Mouse (Mus musculus) lung, embryonic 15.5 days (tissue): ENCODE measurements at regions not wholly inside any gene's neighbourhood (a gene's known extent, or its start where the extent isn't known, plus 50 kb on each side); places are given as distances from the start of the nearest gene placed in this dataset.

ENCODE experiments used
- ATAC-seq: fragments of 200-750 bp; cut with Nextera tagmentation; 2 replicates; pipeline ENCODE4 v1.8.0; 2017; ENCODE audit warnings: moderate number of reproducible peaks, borderline replicate concordance; ENCODE audit not compliant: low FRiP score, low TSS enrichment; ENCODE audit errors: extremely low read depth
- H3K27ac ChIP-seq: fragments of 300-500 bp; sonication (generic); 2 replicates; pipeline ENCODE4 v1.5.1; 2015; ENCODE audit warnings: moderate library complexity, mild to moderate bottlenecking, inconsistent platforms
- H3K27me3 ChIP-seq: fragments of 300-500 bp; sonication (generic); 2 replicates; pipeline ENCODE4 v1.6.1; 2015; ENCODE audit warnings: inconsistent platforms
- H3K36me3 ChIP-seq: fragments of 300-500 bp; sonication (generic); 2 replicates; pipeline ENCODE4 v1.6.1; 2015; ENCODE audit warnings: inconsistent platforms
- H3K4me1 ChIP-seq: fragments of 300-500 bp; sonication (generic); 2 replicates; pipeline ENCODE4 v1.6.1; 2015; ENCODE audit warnings: inconsistent platforms
- H3K4me2 ChIP-seq: fragments of 300-500 bp; sonication (generic); 2 replicates; pipeline ENCODE4 v1.6.1; 2015; ENCODE audit warnings: inconsistent platforms, mild to moderate bottlenecking, moderate library complexity
- H3K4me3 ChIP-seq: fragments of 300-500 bp; sonication (generic); 2 replicates; pipeline ENCODE4 v1.5.1; 2015; ENCODE audit warnings: mild to moderate bottlenecking, inconsistent platforms
- H3K9ac ChIP-seq: fragments of 300-500 bp; sonication (generic); 2 replicates; pipeline ENCODE4 v1.6.1; 2015; ENCODE audit warnings: inconsistent platforms
- H3K9me3 ChIP-seq: fragments of 300-500 bp; sonication (generic); 2 replicates; pipeline ENCODE4 v1.6.1; 2016; ENCODE audit warnings: inconsistent platforms
- WGBS: fragments of 180-500 bp; shearing (Covaris S2); methylation state at CpG from one replicate; pipeline ENCODE4 v1.1.7; 2015; 5-methylcytosine and 5-hydroxymethylcytosine counted together

- no peak for ATAC-seq
- H3K9ac ChIP-seq = no peak overlapping the region
- H3K27ac ChIP-seq = no peak overlapping the region
- no peaks in the 10 kb centered on the region for H3K36me3 ChIP-seq
- no peaks in the 10 kb centered on the region for H3K4me1 ChIP-seq
- no peak overlapping the region for H3K4me2 ChIP-seq
- H3K9me3 ChIP-seq = no peaks in the 10 kb centered on the region
- no peak overlapping the region for H3K4me3 ChIP-seq
- no peaks in the 10 kb centered on the region for H3K27me3 ChIP-seq
- WGBS = 72% methylated on average over 2 of the region's 2 CpGs
These were observed 232.7 kb downstream of the Tox3 start for GRCm38 (mm10) chr8:90115436-90115835.

GRCm38 (mm10) chr8:90100509-90100908, 247.6 kb downstream of the Tox3 start:
- no peak overlapping the region for H3K9ac ChIP-seq
- H3K4me3 ChIP-seq = no peak overlapping the region
- H3K27ac ChIP-seq = no peak overlapping the region
- no peaks in the 10 kb centered on the region for H3K4me1 ChIP-seq
- ATAC-seq = no peak
- no peaks in the 10 kb centered on the region for H3K9me3 ChIP-seq
- H3K27me3 ChIP-seq = no peaks in the 10 kb centered on the region
- H3K4me2 ChIP-seq = no peak overlapping the region
- H3K36me3 ChIP-seq = no peaks in the 10 kb centered on the region
- WGBS = 52% methylated on average over 6 of the region's 6 CpGs

DNA sequence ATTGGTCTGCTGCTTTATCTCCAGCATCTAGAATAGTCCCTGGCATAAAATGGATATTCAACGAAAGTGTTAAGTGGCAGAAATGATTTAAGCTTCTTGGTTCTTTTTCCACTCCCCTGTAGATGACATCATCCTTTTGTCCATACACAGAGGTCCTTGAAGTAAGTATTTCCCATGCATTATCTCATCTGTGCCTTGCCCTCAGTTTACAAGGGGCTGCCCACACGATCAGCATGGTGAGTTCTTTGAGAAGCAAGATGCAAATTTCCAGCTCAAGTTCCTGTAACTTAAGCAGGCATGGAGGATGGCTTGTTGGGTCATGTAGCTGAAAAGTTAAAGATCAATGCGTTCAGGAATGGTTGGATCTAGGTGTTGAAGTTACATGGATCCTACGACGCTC, 265.5 kb downstream of the Tox3 start:
- ATAC-seq = no peak
- Histone ChIP-seq H3K4me1 (0 out of 2 replicates have a peak, but pooled peaks cover 5% of the 10 kb centered on the region), H3K9ac (no peak overlapping the region), H3K27ac (no peak overlapping the region), H3K4me3 (no peak overlapping the region), H3K36me3 (no peaks in the 10 kb centered on the region), H3K4me2 (no peak overlapping the region), H3K9me3 (no peaks in the 10 kb centered on the region; the same call in 1 of the 2 replicates), H3K27me3 (no peaks in the 10 kb centered on the region)
- 79% methylated on average over 5 of the region's 5 CpGs for WGBS

GRCm38 (mm10) chr8:90076381-90076780, 271.8 kb downstream of the Tox3 start:
- Histone ChIP-seq H3K27me3 (no peaks in the 10 kb centered on the region), H3K4me3 (no peak overlapping the region), H3K9me3 (no peaks in the 10 kb centered on the region), H3K9ac (no peak overlapping the region), H3K27ac (no peak overlapping the region), H3K4me1 (0 out of 2 replicates have a peak, but pooled peaks cover 5% of the 10 kb centered on the region), H3K36me3 (no peaks in the 10 kb centered on the region), H3K4me2 (no peak overlapping the region)
- peak; percentile 42; the same call in 1 of the 2 replicates for ATAC-seq

DNA sequence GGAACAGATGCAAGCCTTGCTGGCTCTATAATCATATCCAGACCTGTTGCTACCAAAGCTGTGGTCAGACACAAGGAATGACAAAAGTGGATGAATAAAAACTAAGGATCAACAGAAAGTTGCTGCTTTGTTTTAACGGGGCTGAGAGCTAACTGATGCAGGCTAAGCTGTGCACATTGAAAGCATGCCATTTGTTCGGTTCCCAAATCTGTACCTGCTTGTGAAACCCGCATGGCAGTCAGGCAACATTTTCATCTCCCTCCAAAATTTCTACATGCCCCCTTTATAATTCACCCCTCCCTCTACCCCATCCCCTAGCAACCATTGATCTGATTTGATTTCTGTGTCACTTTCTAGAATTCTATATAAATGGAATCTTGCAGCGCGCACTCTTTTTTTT, 272.3 kb downstream of the Tox3 start:
- Histone ChIP-seq H3K4me2 (no peak overlapping the region), H3K9ac (no peak overlapping the region), H3K27me3 (no peaks in the 10 kb centered on the region), H3K27ac (no peak overlapping the region), H3K4me3 (no peak overlapping the region), H3K36me3 (no peaks in the 10 kb centered on the region), H3K4me1 (0 out of 2 replicates have a peak, but pooled peaks cover 5% of the 10 kb centered on the region), H3K9me3 (no peaks in the 10 kb centered on the region)
- 88% methylated on average over 5 of the region's 5 CpGs for WGBS
- ATAC-seq = no peak

DNA sequence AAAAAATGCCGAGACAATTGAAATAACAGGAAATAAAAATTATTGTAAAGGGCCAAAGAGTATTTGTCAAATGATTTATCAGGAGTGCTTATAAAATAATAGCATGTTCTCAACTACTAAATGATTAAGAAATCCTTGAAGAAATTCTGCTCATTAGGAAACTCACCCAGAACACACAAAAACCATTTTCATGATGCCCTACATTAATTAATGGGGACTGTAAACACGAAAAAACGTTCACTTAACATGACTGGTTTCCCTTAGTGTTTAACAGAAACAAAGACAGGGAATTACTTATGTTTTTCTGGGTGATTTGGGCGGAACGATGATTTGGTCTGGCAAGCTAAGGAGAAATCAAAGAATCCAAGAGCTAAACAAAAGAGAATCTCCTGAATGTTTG, 278.1 kb downstream of the Tox3 start:
- Histone ChIP-seq H3K9ac (no peak overlapping the region), H3K27ac (no peak overlapping the region), H3K4me3 (no peak overlapping the region), H3K4me2 (peak overlapping the region; percentile 28; the same call in 1 of the 2 replicates), H3K4me1 (peaks cover 6% of the 10 kb centered on the region; the same call in 1 of the 2 replicates), H3K9me3 (no peaks in the 10 kb centered on the region), H3K27me3 (no peaks in the 10 kb centered on the region), H3K36me3 (no peaks in the 10 kb centered on the region)
- 40% methylated on average over 5 of the region's 5 CpGs for WGBS
- ATAC-seq = no peak

DNA sequence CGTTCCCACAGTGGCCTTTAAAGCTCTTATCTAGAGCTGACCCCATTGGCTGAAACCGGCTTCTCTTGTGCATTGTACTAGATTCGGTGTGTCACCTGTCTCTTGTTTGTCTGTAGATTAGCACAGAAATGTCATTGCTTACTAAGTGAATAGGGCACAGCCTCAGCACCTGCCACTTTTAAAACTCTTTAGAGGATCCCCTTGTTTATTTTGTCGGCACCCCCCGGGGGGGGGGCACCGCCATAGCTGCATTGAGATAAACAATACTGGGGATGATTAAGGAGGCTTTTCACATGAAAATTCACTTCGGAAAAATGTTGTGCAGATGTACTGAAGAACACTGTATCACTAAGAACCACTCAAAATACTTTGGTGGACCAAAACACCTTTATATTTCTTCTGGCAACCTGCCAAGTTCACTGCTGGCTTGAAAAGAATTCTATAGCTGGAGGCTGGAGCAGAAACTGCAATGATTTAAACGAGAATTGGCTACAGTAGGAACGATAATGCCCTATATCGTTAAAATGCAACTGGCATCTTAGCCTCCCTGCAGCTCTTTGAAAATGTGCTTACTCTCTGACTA, 278.6 kb downstream of the Tox3 start:
- 11% methylated on average over 10 of the region's 10 CpGs for WGBS
- no peak overlapping the region for H3K9ac ChIP-seq
- H3K4me3 ChIP-seq = no peak overlapping the region
- peak overlapping the region; percentile 28; the same call in 1 of the 2 replicates for H3K4me2 ChIP-seq
- peaks cover 10% of the 10 kb centered on the region; the same call in 1 of the 2 replicates for H3K4me1 ChIP-seq
- H3K27ac ChIP-seq = no peak overlapping the region
- no peaks in the 10 kb centered on the region for H3K27me3 ChIP-seq
- ATAC-seq = no peak
- H3K9me3 ChIP-seq = no peaks in the 10 kb centered on the region
- H3K36me3 ChIP-seq = no peaks in the 10 kb centered on the region

GRCm38 (mm10) chr8:90068441-90068840, 279.7 kb downstream of the Tox3 start:
- Histone ChIP-seq H3K9ac (no peak overlapping the region), H3K36me3 (no peaks in the 10 kb centered on the region), H3K4me3 (no peak overlapping the region), H3K27me3 (no peaks in the 10 kb centered on the region), H3K27ac (no peak overlapping the region), H3K4me2 (no peak overlapping the region), H3K9me3 (no peaks in the 10 kb centered on the region), H3K4me1 (peaks cover 10% of the 10 kb centered on the region; the same call in 1 of the 2 replicates)
- 77% methylated on average over 4 of the region's 4 CpGs for WGBS
- ATAC-seq = no peak

DNA sequence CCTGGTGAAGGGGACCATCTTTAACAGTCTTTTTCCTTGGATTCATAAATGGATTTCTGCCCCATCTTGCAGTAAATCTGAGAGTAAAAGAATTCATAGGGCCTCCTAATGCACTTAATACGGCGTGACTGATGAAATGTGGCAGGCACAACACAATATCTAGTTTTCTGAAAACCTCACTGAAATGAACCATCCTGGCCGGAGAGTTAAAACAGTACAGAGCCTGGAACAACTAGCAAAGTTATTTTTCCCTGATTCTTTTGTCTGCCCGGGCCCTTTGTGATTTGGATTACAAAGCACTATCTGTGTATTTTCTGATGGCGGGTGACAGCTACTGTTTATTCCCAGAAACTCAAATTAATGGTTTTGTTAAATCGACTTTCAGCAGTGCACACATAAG, 283.8 kb downstream of the Tox3 start:
- Histone ChIP-seq H3K9me3 (no peaks in the 10 kb centered on the region), H3K27ac (no peak overlapping the region), H3K4me3 (no peak overlapping the region), H3K4me2 (no peak overlapping the region), H3K9ac (no peak overlapping the region), H3K27me3 (no peaks in the 10 kb centered on the region), H3K36me3 (no peaks in the 10 kb centered on the region), H3K4me1 (peaks cover 7% of the 10 kb centered on the region; the same call in 1 of the 2 replicates)
- ATAC-seq = no peak
- WGBS = 33% methylated on average over 6 of the region's 6 CpGs

- H3K9ac ChIP-seq = no peak overlapping the region
- H3K4me1 ChIP-seq = 0 out of 2 replicates have a peak, but pooled peaks cover 4% of the 10 kb centered on the region
- no peaks in the 10 kb centered on the region for H3K36me3 ChIP-seq
- ATAC-seq = no peak
- H3K9me3 ChIP-seq = no peaks in the 10 kb centered on the region
- no peaks in the 10 kb centered on the region for H3K27me3 ChIP-seq
- H3K27ac ChIP-seq = no peak overlapping the region
- H3K4me2 ChIP-seq = no peak overlapping the region
- WGBS = 100% methylated on average over 1 of the region's 1 CpGs
- H3K4me3 ChIP-seq = no peak overlapping the region
These were observed 284.9 kb downstream of the Tox3 start for GRCm38 (mm10) chr8:90063291-90063690.

DNA sequence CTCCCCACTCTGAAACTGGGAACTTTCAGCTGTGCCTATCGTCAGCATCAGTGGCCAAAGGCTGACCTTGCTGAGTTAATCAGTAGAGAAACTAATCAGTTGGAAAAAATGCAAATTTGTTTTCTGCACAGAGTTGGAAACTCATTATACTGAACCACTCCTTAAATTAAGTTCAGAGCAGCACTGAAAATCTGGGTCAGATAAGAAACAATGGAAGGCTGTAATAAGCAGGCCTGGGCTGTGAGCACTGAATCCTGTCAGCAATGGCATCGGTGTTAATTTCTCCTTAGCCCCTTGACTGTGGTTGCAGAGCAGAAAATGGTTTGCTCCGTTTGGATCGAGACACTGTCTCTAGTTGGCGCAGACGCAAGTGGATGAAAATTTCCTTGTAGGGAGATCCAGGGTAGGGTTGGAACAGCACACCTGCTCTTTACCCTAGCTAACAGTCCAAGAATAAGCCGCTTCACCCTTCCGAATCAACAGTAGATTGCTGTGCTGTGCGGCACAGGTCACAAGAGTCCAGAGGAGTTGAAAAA, 289.4 kb downstream of the Tox3 start:
- Histone ChIP-seq H3K9me3 (no peaks in the 10 kb centered on the region), H3K4me3 (no peak overlapping the region), H3K4me2 (no peak overlapping the region), H3K9ac (no peak overlapping the region), H3K27ac (no peak overlapping the region), H3K4me1 (no peaks in the 10 kb centered on the region), H3K36me3 (no peaks in the 10 kb centered on the region), H3K27me3 (no peaks in the 10 kb centered on the region)
- 76% methylated on average over 9 of the region's 9 CpGs for WGBS
- ATAC-seq = no peak

GRCm38 (mm10) chr8:90056331-90056730, 291.8 kb downstream of the Tox3 start:
- no peak overlapping the region for H3K4me3 ChIP-seq
- ATAC-seq = no peak
- no peak overlapping the region for H3K27ac ChIP-seq
- H3K4me2 ChIP-seq = no peak overlapping the region
- no peaks in the 10 kb centered on the region for H3K36me3 ChIP-seq
- WGBS = 81% methylated on average over 1 of the region's 1 CpGs
- H3K4me1 ChIP-seq = no peaks in the 10 kb centered on the region
- no peaks in the 10 kb centered on the region for H3K27me3 ChIP-seq
- no peaks in the 10 kb centered on the region for H3K9me3 ChIP-seq
- H3K9ac ChIP-seq = no peak overlapping the region
